Mouse (Mus musculus) activated CD4-positive, CD25-positive, alpha-beta regulatory T cell, adult 4 months (primary cell): ENCODE results near the gene Fgr. TPM values are rescaled to one million over a fixed set of nuclear protein-coding genes. Genes with fewer than 3 reads are reported as not detected.

ENCODE experiments used
- ATAC-seq: one replicate; pipeline ENCODE4 v1.8.0; 2017
- polyA plus RNA-seq, 2 experiments: library from polyadenylated mRNA; unstranded; fragments of 100-300 nt; shearing (Covaris generic); gene quantifications; one replicate each; pipeline ENCODE4 v1.2.1; 2017

Gene Fgr
- polyA plus RNA-seq, 2 experiments from 2014 or later: 4.2 TPM

GRCm38 (mm10) chr4:133037798-133038197 is 63.9 kb downstream of the Fgr start:
- no peak for ATAC-seq

- peak; percentile 19 for ATAC-seq
Observed at GRCm38 (mm10) chr4:133038521-133039115, 64.7 kb downstream of the Fgr start.

- no peak for ATAC-seq
Observed at GRCm38 (mm10) chr4:133039116-133039819, 65.4 kb downstream of the Fgr start.

GRCm38 (mm10) chr4:133039832-133040231 is 65.9 kb downstream of the Fgr start:
- no peak for ATAC-seq

- ATAC-seq: no peak
Observed at GRCm38 (mm10) chr4:133040241-133040904, 66.5 kb downstream of the Fgr start.

GRCm38 (mm10) chr4:133042244-133042643 is 68.3 kb downstream of the Fgr start:
- ATAC-seq: no peak

- no peak for ATAC-seq
Observed at GRCm38 (mm10) chr4:133042651-133043635, 69.0 kb downstream of the Fgr start.

- no peak for ATAC-seq
Observed at GRCm38 (mm10) chr4:133043798-133044646, 70.1 kb downstream of the Fgr start.

GRCm38 (mm10) chr4:133044647-133045094 is 70.8 kb downstream of the Fgr start:
- no peak for ATAC-seq

- ATAC-seq: no peak
Observed at GRCm38 (mm10) chr4:133045771-133046474, 72.0 kb downstream of the Fgr start.

GRCm38 (mm10) chr4:133046691-133047352 is 72.9 kb downstream of the Fgr start:
- ATAC-seq: no peak

GRCm38 (mm10) chr4:133047353-133048105 is 73.6 kb downstream of the Fgr start:
- ATAC-seq: no peak

- no peak for ATAC-seq
Observed at GRCm38 (mm10) chr4:133049071-133049920, 75.4 kb downstream of the Fgr start.

- no peak for ATAC-seq
Observed at GRCm38 (mm10) chr4:133050196-133050836, 76.4 kb downstream of the Fgr start.

GRCm38 (mm10) chr4:133050837-133051549 is 77.1 kb downstream of the Fgr start:
- peak; percentile 81 for ATAC-seq

GRCm38 (mm10) chr4:133051550-133051865 is 77.6 kb downstream of the Fgr start:
- no peak for ATAC-seq
